Mouse (Mus musculus) activated CD4-positive, CD25-positive, alpha-beta regulatory T cell, adult 4 months (primary cell): ENCODE results near the gene Arhgap25. TPM values are rescaled to one million over a fixed set of nuclear protein-coding genes. Genes with fewer than 3 reads are reported as not detected.
"Not testable (repeated sequence)": the region's sequence is repeated elsewhere in the genome, so short reads cannot be mapped to it uniquely, and the experiment has no call there.

Experiments used
- ATAC-seq: one replicate; pipeline ENCODE4 v1.8.0; 2017
- polyA plus RNA-seq, 2 experiments: library from polyadenylated mRNA; unstranded; fragments of 100-300 nt; shearing (Covaris generic); gene quantifications; one replicate each; pipeline ENCODE4 v1.2.1; 2017

The Arhgap25 gene
- polyA plus RNA-seq, 2 experiments from 2014 or later: 76.6 to 80.0 TPM

DNA sequence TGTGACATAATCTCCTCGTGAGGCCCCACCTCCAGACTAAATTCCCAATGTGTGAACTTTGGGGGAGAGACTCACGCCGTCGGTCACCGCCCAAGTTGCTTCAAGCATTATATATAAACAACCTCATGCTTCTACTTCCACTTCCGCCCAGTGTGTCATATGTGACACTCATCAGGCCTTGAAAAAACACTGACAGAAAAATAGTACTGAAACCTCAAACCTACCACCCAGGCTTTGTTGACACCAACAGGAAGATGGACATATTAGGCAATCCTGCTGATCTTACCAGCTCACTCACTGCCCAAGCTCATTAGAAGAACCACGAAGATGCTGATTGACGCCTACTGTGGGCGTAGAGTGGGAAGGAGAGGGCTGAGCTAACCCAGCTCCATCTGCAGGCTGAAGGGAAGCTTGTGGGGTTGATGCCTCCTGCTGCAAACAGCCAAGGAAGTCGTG lies 30.2 kb downstream of the Arhgap25 start:
- peak; percentile 81 for ATAC-seq

DNA sequence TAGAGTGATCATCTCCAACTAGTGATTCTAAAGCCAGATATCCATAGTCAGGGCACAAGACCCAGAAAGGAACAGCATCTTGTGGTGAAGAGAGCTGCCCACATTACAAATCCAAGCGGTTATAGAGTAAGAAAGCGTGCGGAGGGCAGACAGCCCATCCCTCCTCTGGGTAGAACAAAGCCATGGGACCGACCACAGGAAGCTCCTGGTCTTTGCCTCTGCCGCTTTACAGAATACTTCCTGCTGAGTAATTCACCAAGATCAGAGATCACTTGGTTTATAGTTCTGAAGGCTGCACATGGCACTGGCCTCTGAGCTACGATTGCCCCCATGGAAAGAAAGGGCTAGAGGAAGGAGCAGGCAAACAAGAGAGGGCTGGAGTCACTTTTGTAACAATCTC lies 30.6 kb downstream of the Arhgap25 start:
- peak; percentile 34 for ATAC-seq

DNA sequence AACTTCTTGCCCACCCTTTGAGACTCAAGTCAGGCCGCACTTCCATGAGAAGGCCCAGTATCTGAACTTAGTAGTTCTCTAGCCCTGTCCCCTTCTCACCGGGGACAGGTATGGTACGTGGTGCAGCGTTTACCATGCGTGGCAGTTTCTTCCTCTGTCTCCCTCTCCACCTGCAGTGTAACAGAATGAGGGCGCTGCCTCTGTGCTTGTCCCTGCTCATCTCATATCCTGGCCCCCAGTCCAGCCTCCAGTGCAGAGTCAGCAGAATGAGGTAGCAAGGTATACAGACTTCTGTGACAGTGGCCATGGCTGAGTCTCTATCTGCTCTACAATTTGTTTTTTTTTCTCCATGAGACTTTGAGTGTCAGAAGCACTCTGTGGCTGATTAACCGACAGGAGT lies 32.4 kb downstream of the Arhgap25 start:
- no peak for ATAC-seq

DNA sequence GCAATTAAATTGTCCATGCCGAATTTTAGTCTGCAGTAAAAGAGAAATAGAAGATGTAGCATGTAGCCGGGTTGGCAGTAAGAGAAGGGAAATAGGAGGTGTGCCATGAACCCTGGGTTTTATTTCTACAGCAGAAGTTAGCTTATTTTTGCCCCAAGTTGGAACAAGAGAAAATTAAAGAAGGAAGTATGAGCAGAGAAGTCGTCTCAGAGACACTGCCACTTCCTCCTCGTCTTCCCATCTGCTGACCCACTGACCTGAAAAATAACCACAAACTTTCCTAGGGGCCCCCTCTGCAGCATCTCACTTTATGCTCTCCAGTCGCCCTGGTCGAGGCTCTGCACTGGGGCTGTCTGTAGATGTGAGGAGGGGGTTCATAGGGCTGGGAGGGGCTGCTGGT lies 33.3 kb downstream of the Arhgap25 start:
- ATAC-seq: no peak

DNA sequence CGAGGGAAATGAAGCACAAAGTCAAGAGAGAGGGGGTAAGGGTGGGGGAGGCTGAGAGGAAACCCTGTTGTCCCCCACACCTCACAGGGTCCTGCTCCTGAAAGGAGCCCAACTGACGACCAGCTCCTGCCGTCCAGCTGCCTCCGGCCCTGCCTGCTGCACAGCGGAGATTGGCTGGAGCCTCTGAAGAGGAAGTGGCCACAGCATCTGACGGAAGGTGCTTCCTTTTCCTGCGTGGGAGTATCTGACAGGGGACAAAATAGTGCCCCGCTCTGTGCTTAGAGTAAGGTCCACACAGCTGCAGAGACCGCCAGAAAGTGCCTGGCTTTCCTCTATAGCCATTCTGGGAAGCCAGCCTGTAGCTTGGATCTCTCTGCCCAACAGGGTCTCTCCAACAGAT lies 36.9 kb downstream of the Arhgap25 start:
- no peak for ATAC-seq

DNA sequence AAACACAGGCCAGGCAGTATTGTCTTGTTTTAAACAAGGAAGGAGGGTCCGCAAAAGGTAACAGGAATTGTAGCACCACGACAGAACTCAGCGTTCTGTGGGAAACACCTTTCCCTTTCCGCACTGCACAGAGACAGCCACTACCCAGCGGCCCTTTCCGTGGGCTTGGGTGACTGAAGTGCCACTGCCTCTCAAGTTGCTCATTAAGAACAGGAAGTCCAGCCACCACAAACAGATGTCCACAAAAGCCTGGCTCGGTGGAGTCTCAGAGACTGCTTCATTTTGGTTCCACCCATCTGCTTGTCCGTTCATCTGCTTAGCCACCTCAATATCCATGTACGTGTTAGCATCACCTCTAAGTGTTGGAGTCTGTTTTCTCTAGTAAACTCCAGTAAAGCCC lies 38.7 kb downstream of the Arhgap25 start:
- no peak for ATAC-seq

DNA sequence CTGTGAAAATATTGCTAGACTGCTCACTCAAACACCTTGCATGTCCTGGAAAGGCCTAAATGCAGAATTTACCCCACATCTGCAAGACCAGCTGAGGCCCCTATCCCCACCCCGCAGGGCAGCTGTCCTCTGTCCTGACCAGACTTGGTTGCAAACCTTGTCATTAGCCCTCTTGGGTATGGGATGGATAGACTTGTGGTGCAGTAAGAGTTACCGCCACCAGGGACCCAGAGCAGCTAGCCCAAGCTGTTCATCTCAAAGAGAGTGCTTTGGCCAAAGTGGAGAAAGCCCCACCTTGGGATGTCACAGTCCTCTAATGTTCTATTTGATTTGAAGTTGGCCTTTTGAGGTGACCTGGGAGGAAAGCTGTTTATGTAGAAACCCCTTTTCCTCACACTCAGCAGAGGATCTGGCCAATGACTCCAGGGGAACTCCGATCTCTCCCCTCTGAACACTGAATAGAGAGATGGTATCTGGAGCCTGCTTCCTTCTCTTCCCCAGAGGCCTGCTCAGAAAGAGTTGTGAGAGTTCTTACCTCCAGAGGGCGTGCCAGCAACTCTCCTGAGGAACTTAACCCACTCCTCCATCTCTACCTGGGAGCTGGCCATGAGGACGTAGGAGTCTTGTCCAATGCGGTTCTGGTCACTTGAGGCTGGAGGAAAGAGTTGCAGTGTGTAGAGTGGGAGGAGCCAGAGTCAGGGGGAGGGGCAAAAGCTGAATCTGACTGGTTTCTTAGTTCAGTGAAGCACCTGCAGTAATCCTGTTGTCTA lies 45.2 kb downstream of the Arhgap25 start:
- ATAC-seq: no peak

DNA sequence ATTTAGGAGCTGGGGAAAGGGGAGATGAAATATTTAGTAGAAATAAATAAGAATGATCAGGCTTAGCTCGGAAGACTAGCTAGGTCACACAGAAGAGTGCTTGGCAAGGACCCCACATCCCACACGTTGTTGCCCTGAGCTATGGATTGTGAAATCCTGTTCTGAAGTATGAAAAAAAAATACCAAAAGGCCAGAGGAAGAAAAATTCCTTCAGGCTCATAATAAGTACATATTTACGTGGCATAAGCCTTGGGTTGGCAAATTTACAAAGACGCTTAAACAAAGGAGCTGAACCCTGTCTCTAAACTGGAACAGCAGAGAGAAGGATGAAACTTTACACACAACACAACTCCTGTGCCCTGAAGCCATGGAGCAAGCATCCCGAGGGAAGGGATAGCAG lies 48.3 kb downstream of the Arhgap25 start:
- ATAC-seq: no peak

DNA sequence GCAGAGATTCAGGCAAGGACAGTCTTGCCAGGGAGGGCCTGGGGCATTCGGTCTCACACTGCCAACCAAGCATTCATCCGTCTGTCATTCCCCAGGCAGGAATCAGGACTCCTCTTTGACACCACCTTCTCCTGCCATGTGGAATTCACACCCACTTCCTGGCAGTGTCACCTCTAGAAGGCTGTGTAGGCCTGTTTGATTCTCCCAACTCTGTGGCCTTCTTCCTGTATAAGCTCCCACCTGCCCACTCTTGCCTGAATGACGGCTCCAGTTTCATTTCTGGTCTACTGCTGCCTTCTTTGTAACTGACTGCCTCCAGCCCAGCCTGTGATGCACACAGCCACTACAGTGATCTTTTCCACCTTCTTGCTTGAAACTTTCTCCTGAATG lies 49.2 kb downstream of the Arhgap25 start:
- no peak for ATAC-seq

DNA sequence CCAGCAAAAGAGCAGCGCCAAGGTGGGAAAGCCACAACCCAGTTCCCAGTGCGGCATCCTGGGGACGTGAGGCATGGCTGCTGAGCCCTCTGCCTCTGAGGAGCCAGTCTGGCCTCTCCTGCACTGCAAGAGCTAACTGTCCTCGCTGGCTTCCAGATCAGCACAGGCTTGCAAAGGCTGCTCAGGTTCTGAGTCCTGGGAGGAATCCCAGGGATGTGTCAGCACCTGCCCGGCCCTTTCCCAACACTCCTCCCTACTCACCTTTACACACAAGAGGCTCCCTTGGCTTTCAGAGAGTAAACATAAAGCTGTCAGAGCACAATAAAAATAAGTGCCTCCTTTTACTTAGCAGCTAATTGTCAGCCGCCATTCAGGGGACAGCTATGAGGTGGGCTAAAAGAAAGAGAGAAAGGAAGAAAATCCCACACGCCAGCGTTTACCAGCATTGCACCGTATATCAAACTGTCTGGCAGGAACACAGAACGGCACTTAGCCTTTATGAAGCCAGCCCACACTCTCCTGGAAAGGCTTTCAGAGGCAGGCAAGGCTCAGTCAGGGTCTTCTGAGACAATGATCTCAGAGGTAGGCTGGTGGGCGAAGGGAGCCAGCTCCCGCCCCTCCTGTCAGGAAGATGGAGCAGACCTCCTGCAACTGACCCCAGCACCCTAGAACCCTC lies 49.7 kb downstream of the Arhgap25 start:
- ATAC-seq: no peak

DNA sequence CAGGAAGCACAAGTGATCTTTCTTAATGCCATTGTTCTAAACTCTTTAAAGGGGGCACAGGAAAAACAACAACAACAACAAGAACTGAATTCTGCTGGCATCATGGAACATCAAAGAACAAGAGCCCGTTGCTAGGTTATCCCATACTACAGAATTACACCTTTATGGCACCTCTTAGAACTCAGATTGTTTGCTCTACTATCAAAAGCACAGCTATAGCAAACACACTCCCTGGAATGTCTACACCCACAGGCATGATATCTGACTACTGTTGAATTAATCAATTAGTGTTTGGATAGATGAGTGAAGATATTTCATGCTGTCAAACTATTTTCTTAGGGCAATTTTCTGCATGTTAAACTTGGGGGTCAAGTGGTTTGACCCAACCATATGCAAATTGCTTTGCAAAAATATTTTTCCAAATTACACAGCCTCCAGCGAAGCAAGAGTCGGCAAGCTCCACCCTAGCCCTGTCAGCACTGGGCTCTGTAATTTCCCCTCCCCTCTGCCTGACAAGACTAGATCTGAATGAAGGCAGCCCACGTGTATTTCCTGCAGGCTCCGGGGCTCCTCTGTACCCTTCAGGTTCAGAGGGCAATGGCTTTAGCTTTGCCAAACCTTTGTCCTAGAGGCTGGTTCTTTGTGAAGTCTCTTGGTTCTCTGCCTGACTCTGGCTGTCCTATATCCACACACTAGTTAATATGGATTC lies 53.6 kb downstream of the Arhgap25 start:
- ATAC-seq: peak; percentile 42

DNA sequence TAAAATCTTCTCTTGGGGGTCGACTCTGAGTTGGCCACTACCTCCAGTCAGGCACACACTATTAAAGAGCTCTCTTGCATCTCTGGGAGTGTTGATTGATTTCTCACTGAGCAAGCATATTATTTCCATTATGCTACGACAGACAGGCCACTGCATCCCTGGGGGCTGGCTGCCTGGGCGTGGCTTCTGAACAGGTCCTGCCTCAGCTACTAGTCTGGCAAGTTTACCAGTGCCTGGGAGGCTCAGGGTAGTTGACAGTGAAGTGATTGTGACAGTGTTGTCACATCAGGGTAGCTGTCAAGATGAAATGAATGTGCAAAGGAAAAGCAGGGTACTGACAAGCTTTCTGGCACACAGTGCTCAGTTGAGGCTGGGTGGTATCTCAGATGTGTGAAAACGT lies 54.2 kb downstream of the Arhgap25 start:
- no peak for ATAC-seq

DNA sequence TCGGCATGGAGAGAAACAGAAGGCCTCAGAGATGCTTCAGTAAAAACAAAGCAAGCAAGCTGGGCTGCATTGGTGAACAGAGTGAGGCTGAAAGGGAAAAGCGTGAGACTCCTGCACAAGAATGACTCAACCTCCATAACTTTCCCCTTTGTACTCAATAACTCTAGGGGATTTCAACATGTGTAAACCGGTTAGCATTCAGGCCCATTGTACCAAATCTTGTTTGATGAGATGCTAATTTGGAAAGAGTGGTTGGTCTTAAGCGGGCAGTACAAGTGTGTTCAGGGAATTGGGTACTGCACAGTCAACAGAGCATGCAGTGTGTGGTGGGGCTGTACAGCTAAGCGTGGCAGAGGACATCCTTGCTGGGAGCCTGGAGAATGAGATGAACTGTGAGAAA lies 57.8 kb downstream of the Arhgap25 start:
- no peak for ATAC-seq

DNA sequence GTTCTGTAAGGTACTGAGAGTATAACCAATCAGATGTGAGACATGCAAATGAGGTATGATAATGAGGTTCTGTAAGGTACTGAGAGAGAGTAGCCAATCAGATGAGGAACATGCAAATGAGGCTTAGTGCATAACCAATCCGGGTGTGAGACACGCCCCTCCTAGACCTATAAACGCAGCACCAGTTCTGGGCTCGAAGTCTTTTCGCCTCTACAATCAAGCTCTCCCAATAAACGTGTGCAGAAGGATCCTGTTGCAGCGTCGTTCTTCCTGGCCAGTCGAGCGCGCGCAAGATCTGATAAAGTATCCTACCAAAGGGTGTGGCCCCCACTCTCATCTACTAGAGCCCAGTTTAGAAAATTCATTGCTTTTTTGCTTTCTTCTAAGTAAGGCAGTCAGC lies 63.0 kb downstream of the Arhgap25 start:
- not testable (repeated sequence) for ATAC-seq

DNA sequence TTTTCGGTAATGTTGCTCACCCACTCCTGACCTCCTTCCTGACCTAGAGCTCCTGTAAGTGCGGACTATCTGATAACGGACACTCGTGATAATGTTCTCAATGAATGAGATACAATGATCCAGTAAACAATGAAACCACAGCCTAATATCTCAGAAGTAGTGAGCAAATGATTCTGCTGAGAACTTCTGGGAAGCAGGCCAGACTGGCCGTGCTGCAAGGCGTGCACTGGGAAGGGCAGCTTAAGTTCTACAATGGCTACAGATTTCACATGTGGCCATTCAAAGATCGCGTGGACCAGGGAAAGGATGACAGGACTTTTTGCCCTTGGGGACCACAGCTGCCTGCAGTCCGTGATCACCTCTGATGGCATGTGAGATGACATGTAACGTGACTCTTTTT lies 64.7 kb downstream of the Arhgap25 start:
- ATAC-seq: no peak

DNA sequence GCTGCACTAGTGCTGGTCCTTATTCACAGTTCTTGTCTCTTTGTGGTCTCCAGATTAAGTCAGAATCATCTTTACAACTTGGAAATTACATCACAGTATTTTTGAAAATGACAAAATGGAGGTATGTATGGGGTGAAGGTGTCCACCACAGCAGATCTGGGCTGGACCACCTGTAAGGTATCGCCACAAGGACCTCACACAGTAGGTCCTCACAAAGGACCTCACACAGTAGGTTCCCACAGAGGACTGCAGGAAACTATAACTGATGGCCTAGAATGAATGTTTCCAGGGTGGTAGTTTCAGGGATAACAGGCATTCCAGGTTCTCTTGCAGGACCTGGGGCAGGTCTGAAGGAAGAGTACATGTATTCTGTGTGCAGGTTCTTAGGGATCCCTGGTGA lies 65.7 kb downstream of the Arhgap25 start:
- no peak for ATAC-seq

DNA sequence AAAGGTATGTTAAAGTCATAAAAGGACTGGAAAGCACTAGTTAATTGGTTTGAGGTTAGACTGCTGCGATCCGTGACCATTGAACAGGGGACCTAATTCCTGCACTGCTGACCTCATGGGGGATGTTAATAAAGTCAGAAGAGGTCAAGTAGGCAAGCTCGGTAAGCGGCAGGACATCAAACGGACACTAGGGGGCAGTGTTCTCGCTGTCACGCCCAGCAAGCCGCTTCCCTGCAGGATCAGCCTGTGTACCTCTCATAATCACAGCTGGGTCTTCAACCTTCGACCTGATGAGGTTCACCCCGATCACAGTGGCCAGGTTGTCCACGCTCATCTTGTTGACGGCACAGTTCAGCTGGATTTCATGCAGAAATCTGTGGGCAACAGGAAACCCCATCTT lies 66.8 kb downstream of the Arhgap25 start:
- no peak for ATAC-seq

DNA sequence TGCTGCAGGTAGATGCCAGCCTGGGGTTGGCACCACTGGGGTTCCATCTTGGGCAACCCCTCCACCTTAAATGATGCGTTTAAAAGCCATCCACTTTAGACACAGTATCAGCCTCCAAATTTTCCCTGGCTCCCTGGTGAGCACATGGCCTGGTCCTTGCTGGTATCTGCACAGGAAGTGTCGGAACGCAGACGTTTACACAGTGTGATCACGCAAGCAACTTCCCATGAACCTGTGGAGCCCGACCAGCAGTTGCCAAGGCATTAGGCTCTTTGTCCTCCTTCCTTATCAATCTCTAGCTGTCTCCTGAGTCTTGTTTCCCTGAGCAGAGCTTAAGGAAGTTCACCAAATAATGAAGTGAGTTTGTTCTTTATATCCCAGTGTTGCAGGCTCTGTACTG lies 77.6 kb downstream of the Arhgap25 start:
- no peak for ATAC-seq

DNA sequence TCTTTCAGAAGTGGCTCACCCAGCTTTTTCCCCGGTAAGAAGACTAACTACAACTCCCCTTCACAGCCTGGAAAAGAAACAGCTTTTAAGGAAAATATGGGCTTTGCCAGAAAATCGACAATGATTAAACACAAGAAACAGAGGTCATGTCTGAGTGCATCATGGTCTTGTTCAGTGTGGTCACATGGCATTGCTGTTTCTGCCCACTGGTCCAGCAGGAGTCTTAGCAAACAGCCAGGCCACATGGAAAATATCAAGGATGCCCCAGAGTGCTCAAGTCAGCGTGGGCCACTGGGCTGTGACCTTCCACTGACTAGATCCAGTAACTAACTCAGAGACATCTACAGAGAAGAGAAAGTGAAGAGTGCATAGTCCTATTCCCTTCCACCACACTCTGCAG lies 81.3 kb downstream of the Arhgap25 start:
- ATAC-seq: no peak

DNA sequence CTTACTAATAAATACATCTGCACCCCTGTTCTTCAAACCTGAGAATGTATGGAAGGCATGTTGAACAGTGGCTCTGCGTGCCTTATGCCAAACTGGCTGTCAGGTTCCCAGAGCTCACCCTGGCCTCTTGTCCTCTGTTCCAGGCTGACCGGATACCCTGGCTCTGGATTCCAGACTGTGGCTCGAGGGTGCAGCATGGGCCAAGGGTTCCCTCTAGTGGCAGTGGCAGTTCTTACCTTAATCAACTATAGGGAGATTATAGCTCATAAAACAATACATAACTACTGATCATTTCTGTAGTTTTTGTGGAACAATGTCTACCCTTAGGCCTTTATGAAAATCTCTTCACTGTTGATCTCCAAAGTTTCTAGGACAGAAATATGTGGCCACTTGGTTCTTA lies 82.0 kb downstream of the Arhgap25 start:
- ATAC-seq: no peak

DNA sequence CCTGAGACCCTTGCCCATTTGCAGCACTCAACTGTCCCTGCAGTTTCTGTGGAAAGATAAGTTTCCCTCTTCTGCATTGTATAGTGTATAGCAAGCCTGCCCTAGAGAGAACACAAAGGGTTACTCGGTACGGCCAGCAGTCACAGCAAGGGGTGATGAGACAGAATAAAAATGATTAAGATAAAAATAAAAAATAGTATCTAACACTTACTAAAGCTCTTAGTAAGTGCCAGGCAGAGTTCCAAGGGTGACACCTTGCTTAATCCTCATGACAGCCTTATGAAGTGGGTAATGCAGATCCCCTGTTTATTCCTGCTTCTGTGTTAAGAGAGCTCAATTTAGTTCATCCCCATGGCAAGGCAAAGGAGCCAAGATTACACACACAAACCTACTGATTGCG lies 83.5 kb downstream of the Arhgap25 start:
- no peak for ATAC-seq

DNA sequence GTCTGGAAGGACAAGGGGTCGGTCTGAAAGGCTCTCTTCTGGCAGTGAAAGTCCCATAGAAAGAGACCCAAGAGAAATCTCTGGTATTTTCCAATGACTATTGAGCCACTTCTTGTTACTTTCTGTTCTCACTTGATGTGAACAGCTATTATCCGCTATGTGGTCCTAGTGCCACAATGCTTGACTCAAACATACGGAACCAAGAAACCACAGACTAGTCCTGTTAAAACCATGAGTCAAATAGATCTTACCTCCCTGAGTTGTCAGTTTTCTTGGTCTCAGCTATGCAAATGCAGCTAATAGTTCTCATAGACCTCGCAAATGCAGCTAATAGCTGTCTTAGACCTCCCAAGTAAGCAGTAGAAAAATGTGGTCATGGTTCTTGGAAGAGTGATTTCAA lies 85.8 kb downstream of the Arhgap25 start:
- peak; percentile 60 for ATAC-seq

DNA sequence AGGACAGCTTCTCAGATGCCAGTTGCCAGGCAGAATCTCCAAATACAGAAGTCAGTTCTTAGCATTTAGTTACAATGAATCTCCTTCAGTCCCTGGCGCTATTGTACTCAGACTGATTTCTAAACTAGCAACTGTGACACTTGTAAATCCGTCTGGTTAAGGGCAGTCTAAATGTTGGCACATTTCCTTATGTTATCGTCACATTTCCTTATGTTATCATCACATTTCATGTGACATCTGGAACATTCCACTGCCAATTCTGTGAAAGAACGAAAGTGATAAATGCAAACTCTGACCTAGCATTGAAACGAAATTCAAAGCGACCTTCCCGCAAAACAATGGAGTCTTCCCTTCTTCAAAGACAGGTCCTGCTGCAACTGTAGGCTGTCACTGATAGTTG lies 87.8 kb downstream of the Arhgap25 start:
- no peak for ATAC-seq

DNA sequence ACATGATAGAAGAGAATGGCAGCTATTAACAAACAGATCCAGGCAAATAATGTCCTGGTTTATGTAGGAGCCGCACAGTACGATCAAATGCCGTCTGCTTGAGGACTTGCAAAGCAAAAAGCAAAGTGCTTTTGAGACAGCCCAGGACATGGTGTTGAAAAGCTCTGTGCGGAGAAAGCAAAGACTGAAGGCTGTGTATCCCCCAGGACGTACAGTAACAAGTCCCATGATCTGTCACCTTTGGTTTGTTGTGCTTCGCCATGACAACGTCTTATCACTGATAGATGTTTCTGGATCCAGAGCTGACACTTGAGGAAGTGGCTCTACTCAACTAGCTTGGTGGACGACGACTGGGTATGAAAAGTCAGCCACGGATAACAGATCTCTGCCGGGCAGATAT lies 89.8 kb downstream of the Arhgap25 start:
- ATAC-seq: no peak
